Mouse (Mus musculus) neural tube, embryonic 13.5 days (tissue): ENCODE data around the gene Traf3. TPM values are rescaled to one million over a fixed set of nuclear protein-coding genes. Genes with fewer than 3 reads are reported as not detected.

Experiments
- ATAC-seq: fragments of 200-750 bp; cut with Nextera tagmentation; 2 replicates; pipeline ENCODE4 v1.8.0; 2017; ENCODE audit warnings: low read depth, mild to moderate bottlenecking, moderate TSS enrichment, moderate library complexity
- H3K27ac ChIP-seq: fragments of 300-500 bp; sonication (generic); replicated peaks from 2 replicates; pipeline ENCODE4 v1.5.1; 2015; ENCODE audit warnings: moderate library complexity, mild to moderate bottlenecking, inconsistent platforms
- H3K27me3 ChIP-seq: fragments of 300-500 bp; sonication (generic); 2 replicates; pipeline ENCODE4 v1.6.1; 2015; ENCODE audit warnings: mild to moderate bottlenecking, inconsistent platforms
- H3K36me3 ChIP-seq: fragments of 300-500 bp; sonication (generic); 2 replicates; pipeline ENCODE4 v1.6.1; 2015; ENCODE audit warnings: mild to moderate bottlenecking, inconsistent platforms
- H3K4me1 ChIP-seq: fragments of 300-500 bp; sonication (generic); replicated peaks from 2 replicates; pipeline ENCODE4 v1.6.1; 2015; ENCODE audit warnings: inconsistent platforms
- H3K4me2 ChIP-seq: fragments of 300-500 bp; sonication (generic); 2 replicates; pipeline ENCODE4 v1.6.1; 2015; ENCODE audit warnings: inconsistent platforms, mild to moderate bottlenecking, moderate library complexity
- H3K4me3 ChIP-seq: fragments of 300-500 bp; sonication (generic); 2 replicates; pipeline ENCODE4 v1.5.1; 2015; ENCODE audit warnings: mild to moderate bottlenecking, inconsistent platforms
- H3K9ac ChIP-seq: fragments of 300-500 bp; sonication (generic); 2 replicates; pipeline ENCODE4 v1.6.1; 2015; ENCODE audit warnings: moderate library complexity, mild to moderate bottlenecking, inconsistent platforms
- H3K9me3 ChIP-seq: fragments of 300-500 bp; sonication (generic); 2 replicates; pipeline ENCODE4 v1.6.1; 2016; ENCODE audit warnings: inconsistent platforms
- WGBS: fragments of 180-500 bp; shearing (Covaris S2); methylation state at CpG from one replicate; pipeline ENCODE4 v1.1.7; 2015; 5-methylcytosine and 5-hydroxymethylcytosine counted together
- polyA plus RNA-seq: library from polyadenylated mRNA; unstranded; fragments of >200 nt; fragmentation: Nextera tagmentation; extraction: Ambion mirVana; gene quantifications from 2 replicates; pipeline ENCODE4 v1.2.1, GENCODE M21; 2015

Traf3 gene
- polyA plus RNA-seq, 1 experiment from 2014 or later, result 17.5 TPM

GRCm38 (mm10) chr12:111303702-111304337 is 137.7 kb downstream of the Traf3 start:
- 88% methylated on average over 8 of the region's 8 CpGs for WGBS
- no peak for ATAC-seq
- Histone ChIP-seq H3K4me3 (no peak overlapping the region), H3K36me3 (peaks cover 93% of the 10 kb centered on the region), H3K27me3 (no peaks in the 10 kb centered on the region), H3K27ac (no peak overlapping the region), H3K9ac (no peak overlapping the region), H3K4me2 (no peak overlapping the region), H3K4me1 (no peaks in the 10 kb centered on the region), H3K9me3 (no peaks in the 10 kb centered on the region)

DNA sequence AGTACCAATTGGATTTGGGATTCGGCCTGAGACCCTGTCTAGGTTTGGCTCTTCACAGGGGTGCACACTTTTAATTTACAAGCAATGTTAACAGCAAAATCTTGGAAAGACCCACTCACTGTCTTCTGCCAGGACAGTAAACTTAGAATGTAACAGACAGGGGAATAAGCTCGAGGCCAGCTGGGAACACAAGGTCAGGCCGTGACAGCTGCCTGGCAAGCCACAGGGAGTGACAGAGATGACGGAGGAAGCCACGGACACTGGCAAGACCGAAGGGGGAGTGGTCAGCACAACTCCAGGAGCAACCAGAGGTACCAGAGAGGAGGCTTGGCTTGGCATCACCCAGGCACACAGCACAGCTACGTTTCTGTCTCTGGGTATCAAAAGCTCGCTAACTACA is 140.7 kb downstream of the Traf3 start:
- H3K9me3 ChIP-seq, result no peaks in the 10 kb centered on the region
- 87% methylated on average over 8 of the region's 8 CpGs for WGBS
- H3K27ac ChIP-seq, result no peak overlapping the region
- H3K9ac ChIP-seq, result no peak overlapping the region
- no peak overlapping the region for H3K4me2 ChIP-seq
- no peak for ATAC-seq
- H3K36me3 ChIP-seq, result peaks cover 97% of the 10 kb centered on the region
- no peak overlapping the region for H3K4me3 ChIP-seq
- no peaks in the 10 kb centered on the region for H3K4me1 ChIP-seq
- H3K27me3 ChIP-seq, result no peaks in the 10 kb centered on the region

DNA sequence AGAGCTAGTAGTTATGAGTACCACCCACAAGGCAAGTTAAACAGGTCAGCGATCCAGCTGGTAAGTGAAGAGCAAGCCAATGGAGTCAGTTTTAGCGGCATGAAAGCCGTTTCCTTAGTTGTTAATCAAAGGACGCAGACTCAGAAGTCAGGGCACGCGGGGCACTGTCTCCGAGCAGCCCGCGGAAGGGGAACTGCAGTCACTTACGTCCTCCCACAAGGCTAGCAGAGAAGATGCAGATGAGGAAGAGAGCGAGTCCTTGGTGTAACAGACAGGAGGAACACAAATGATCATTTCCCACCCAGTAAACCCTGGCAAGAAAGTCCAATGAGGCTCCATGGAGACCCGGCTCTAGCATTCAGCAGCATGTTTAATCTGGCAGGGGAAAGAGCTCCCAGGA is 143.1 kb downstream of the Traf3 start:
- no peak for ATAC-seq
- Histone ChIP-seq H3K27ac (no peak overlapping the region), H3K27me3 (no peaks in the 10 kb centered on the region), H3K4me3 (no peak overlapping the region), H3K4me1 (no peaks in the 10 kb centered on the region), H3K36me3 (peaks cover 97% of the 10 kb centered on the region), H3K9me3 (no peaks in the 10 kb centered on the region), H3K4me2 (no peak overlapping the region), H3K9ac (no peak overlapping the region)
- WGBS, result 79% methylated on average over 12 of the region's 12 CpGs

- Histone ChIP-seq H3K9ac (no peak overlapping the region), H3K27ac (no peak overlapping the region), H3K9me3 (no peaks in the 10 kb centered on the region), H3K4me2 (no peak overlapping the region), H3K27me3 (no peaks in the 10 kb centered on the region), H3K4me1 (no peaks in the 10 kb centered on the region), H3K4me3 (no peak overlapping the region), H3K36me3 (peaks cover 97% of the 10 kb centered on the region)
- WGBS, result 88% methylated on average over 14 of the region's 14 CpGs
- no peak for ATAC-seq
Observed at GRCm38 (mm10) chr12:111309931-111310330, 143.8 kb downstream of the Traf3 start.

DNA sequence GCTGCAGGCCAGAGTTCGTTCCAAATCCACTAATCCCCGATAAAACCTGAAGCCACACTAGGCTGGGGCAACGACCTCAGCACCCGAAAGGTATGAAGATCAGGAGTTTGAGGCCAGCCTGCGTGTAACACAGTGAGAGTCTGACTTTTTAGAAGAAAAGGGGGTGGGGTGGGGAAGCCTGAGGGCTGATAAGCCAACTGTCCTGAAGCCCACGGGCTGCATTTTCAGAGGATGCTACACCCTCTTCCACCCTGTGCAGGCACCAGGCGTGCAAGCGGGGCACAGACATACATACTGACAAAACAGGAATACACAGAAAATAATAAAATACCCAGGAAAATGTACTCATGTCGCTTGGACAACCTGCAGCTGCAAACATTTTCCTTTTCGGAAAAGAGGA is 145.6 kb downstream of the Traf3 start:
- no peak overlapping the region for H3K4me3 ChIP-seq
- H3K9ac ChIP-seq, result no peak overlapping the region
- H3K27me3 ChIP-seq, result no peaks in the 10 kb centered on the region
- H3K36me3 ChIP-seq, result peaks cover 97% of the 10 kb centered on the region
- ATAC-seq, result no peak
- no peak overlapping the region for H3K4me2 ChIP-seq
- 94% methylated on average over 10 of the region's 10 CpGs for WGBS
- H3K27ac ChIP-seq, result no peak overlapping the region
- H3K9me3 ChIP-seq, result no peaks in the 10 kb centered on the region
- H3K4me1 ChIP-seq, result no peaks in the 10 kb centered on the region

DNA sequence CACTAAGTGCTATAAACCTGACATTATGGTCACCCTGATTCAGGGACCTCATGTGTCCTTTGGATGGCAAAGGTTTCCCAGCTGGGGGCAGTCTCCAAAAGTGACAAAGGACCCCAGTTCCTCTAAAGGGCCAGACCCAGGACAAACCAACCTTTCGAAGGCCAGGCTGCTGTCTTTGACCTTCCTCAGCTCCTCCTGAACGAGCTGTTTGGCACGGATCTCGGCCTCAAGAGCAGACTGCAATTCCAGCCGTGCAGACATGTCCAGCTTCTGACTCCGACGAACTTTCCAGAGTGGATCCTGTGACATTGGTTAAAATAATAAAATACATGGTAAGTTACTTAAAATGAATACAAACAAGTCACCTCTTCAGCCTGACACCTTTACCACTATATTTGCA is 148.1 kb downstream of the Traf3 start:
- H3K4me1 ChIP-seq, result no peaks in the 10 kb centered on the region
- 95% methylated on average over 7 of the region's 7 CpGs for WGBS
- no peaks in the 10 kb centered on the region for H3K9me3 ChIP-seq
- H3K27ac ChIP-seq, result no peak overlapping the region
- H3K36me3 ChIP-seq, result peaks cover 100% of the 10 kb centered on the region
- H3K27me3 ChIP-seq, result no peaks in the 10 kb centered on the region
- no peak overlapping the region for H3K9ac ChIP-seq
- H3K4me3 ChIP-seq, result no peak overlapping the region
- ATAC-seq, result no peak
- H3K4me2 ChIP-seq, result no peak overlapping the region

Other genes starting within 250 kb of the Traf3 start
- 7.2 and 7.8 TPM in 2 replicates for gene Ankrd9, start 187.3 kb upstream of the Traf3 start, polyA plus RNA-seq
- 5.8 and 6.8 TPM in 2 replicates for gene Rcor1, start 127.0 kb upstream of the Traf3 start, polyA plus RNA-seq
- gene 4930595D18Rik, start 18.1 kb downstream of the Traf3 start, polyA plus RNA-seq, result not detected in 2 replicates
- gene Amn, start 104.7 kb downstream of the Traf3 start, polyA plus RNA-seq, result 5.1 and 5.3 TPM in 2 replicates
- 34.0 and 41.4 TPM in 2 replicates for gene Cdc42bpb, start 211.3 kb downstream of the Traf3 start, polyA plus RNA-seq
- 1.4 TPM in 1 of 2 replicates, not detected in the other for gene Lbhd2, start 240.4 kb downstream of the Traf3 start, polyA plus RNA-seq